Mouse (Mus musculus): ENCODE measurements around the gene Drosha.

GRCm38 (mm10) chr15:12972441-12972840, 147.8 kb downstream of the Drosha start:
- TF ChIP-seq POLR2A (IDR thresholded peaks at IDR 0.05; ENCODE audit: borderline replicate concordance, low read depth, low read length), result no peak
- TF ChIP-seq CTCF (IDR thresholded peaks at IDR 0.05; ENCODE audit: low read depth, low read length), result no peak

All from bone marrow macrophage, adult 2 months (primary cell).